ENCODE assay signal across 9 mouse cellular contexts in the genomic region with DNA sequence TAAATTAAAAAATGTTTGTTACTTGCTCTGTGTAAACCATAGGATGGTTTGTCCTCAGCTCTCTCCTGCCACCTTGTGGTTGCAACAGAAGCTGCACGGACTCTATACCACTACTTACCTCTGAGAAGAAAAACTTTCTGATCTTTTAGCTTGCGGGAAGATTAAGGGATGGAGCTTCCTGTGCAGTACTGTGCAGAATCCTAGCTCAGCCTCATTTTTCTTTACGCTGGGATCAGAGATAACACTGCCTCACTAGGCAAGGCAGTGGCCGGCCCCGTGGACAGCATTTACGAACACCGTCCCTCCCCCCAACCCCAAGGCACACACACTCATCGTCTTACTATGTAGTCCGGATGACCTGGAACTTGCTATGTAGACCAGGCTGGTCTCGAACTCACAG. TPM values are rescaled to one million over a fixed set of nuclear protein-coding genes. Genes with fewer than 3 reads are reported as not detected.
A peak's percentile ranks its signal among the peaks of the same experiment; 100 is the strongest.
DNase-seq lines count a peak whose midpoint lies in the region; ATAC-seq and TF ChIP-seq lines count a peak whose summit lies in the region.
"Had no signal": no experiment of that assay in that cellular context is flagged by ENCODE, and none has a peak within 500 bp of the region (broad histone marks: within the 10 kb centered on the region; RNA-seq: fewer than 3 reads in every experiment).

No protein-coding gene starts in this region.

- no peak for ATAC-seq in cerebellum, adult (ENCODE audit: insufficient number of reproducible peaks, low FRiP score, low TSS enrichment)
- 0 out of 2 replicates have a peak, but pooled peaks have one; percentile 45 for ATAC-seq in frontal cortex, adult (ENCODE audit: low TSS enrichment)
- ATAC-seq in inflammation-experienced regulatory T-cells, adult 6 months, result peak; percentile 58
- ATAC-seq: Patski had no signal

- H3K4me1 ChIP-seq in small intestine, adult 2 months (ENCODE audit: control insufficient read depth, insufficient read depth, insufficient read length, low read length), result peaks cover 8% of the 10 kb centered on the region

- WGBS in small intestine, adult 2 months, result 15% methylated on average over 10 of the region's 10 CpGs

- no peaks in the 10 kb centered on the region for H3K36me3 ChIP-seq in small intestine, adult 2 months (ENCODE audit: control insufficient read depth, insufficient read depth, low read length)

- DNase-seq in cerebellum, adult 11 months, result peak; percentile 64
- DNase-seq in cerebellum, adult 9-10 months, result peak; percentile 82
- DNase-seq in left cerebral cortex, postnatal 36 days (ENCODE audit: low spot score in 2 of 2), result peak; percentile 49 to 58
- DNase-seq in mesoderm, embryonic 11.5 days (ENCODE audit: low read depth, low spot score), result peak; percentile 84

- no peak for TF ChIP-seq POLR2A in small intestine, adult 2 months (IDR thresholded peaks at IDR 0.05; ENCODE audit: low read depth, low read length)

- intact Hi-C loops in left cerebral cortex, postnatal 36 days (cut with DNase I), result loop anchor here (1.0 to 5.0 kb wide), 3 partner anchors 70 to 257 kb away; a partner anchor contains a TSS

- peak overlapping the region; percentile 30; the same call in 1 of the 2 replicates for H3K4me3 ChIP-seq in small intestine, adult 2 months (ENCODE audit: low read depth, low read length)

- peak; percentile 24; the same call in 1 of the 2 replicates for TF ChIP-seq CTCF in small intestine, adult 2 months (IDR thresholded peaks at IDR 0.05; ENCODE audit: extremely low read depth, insufficient read length, insufficient replicate concordance, low read depth, low read length)

- H3K27ac ChIP-seq in small intestine, adult 2 months (ENCODE audit: insufficient read depth, low read depth, low read length), result no peak overlapping the region

- no peaks in the 10 kb centered on the region for H3K27me3 ChIP-seq in small intestine, adult 2 months (ENCODE audit: control insufficient read depth, insufficient read depth, low read length)
- H3K27me3 ChIP-seq: Patski had no signal

RNA-seq across cellular contexts. Expression of a gene that starts 1.0 kb away (rescaled TPM):
- polyA plus RNA-seq in inflammation-experienced regulatory T-cells, adult 6 months (2017; shearing (Covaris generic)), result 10 to 100 TPM; 40.1 to 46.8 (median 43.2) TPM
- total RNA-seq in left cerebral cortex, postnatal 36 days (2021), result 10 to 100 TPM; 45.7 to 46.6 TPM
- polyA plus RNA-seq in small intestine, adult 2 months (2012; rRNA removed), result 35.4 and 43.1 TPM in 2 replicates

RNA-seq across cellular contexts. Expression of a gene that starts 20.1 kb away (rescaled TPM):
- 100 to 1,000 TPM; 155 to 257 (median 245) TPM for polyA plus RNA-seq in inflammation-experienced regulatory T-cells, adult 6 months (2017; shearing (Covaris generic))
- under 1 TPM in 1 of 2 experiments, not detected in 1; 0.62 TPM for total RNA-seq in left cerebral cortex, postnatal 36 days (2021)
- polyA plus RNA-seq in small intestine, adult 2 months (2012; rRNA removed), result 128 and 203 TPM in 2 replicates
- polyA plus RNA-seq: Patski had no signal

RNA-seq across cellular contexts. Expression of a gene that starts 32.3 kb away (rescaled TPM):
- polyA plus RNA-seq in inflammation-experienced regulatory T-cells, adult 6 months (2017; shearing (Covaris generic)), result not detected
- total RNA-seq in left cerebral cortex, postnatal 36 days (2021), result not detected
- polyA plus RNA-seq in small intestine, adult 2 months (2012; rRNA removed), result not detected in 2 replicates
- polyA plus RNA-seq: Patski had no signal

RNA-seq across cellular contexts. Expression of a gene that starts 38.6 kb away (rescaled TPM):
- polyA plus RNA-seq in inflammation-experienced regulatory T-cells, adult 6 months (2017; shearing (Covaris generic)), result 10 to 100 TPM; 76.4 to 98.9 (median 89.4) TPM
- 10 to 100 TPM; 58.8 to 75.1 TPM for total RNA-seq in left cerebral cortex, postnatal 36 days (2021)
- polyA plus RNA-seq in small intestine, adult 2 months (2012; rRNA removed), result 108 and 120 TPM in 2 replicates

RNA-seq across cellular contexts. Expression of a gene that starts 56.6 kb away (rescaled TPM):
- under 1 TPM; 0.20 to 0.36 (median 0.32) TPM for polyA plus RNA-seq in inflammation-experienced regulatory T-cells, adult 6 months (2017; shearing (Covaris generic))
- under 1 TPM; 0.44 to 0.93 TPM for total RNA-seq in left cerebral cortex, postnatal 36 days (2021)
- 166 and 227 TPM in 2 replicates for polyA plus RNA-seq in small intestine, adult 2 months (2012; rRNA removed)
